8 mouse cellular contexts compared by ENCODE assay signal in genomic region chr5:31252151-31252550, GRCm38 (mm10). TPM values are rescaled to one million over a fixed set of nuclear protein-coding genes. Genes with fewer than 3 reads are reported as not detected.
DNase-seq lines count a peak whose midpoint lies in the region; ATAC-seq and TF ChIP-seq lines count a peak whose summit lies in the region.

No protein-coding gene starts in this region.

- H3K9me3 ChIP-seq in lung, embryonic 15.5 days, result no peaks in the 10 kb centered on the region
- no peaks in the 10 kb centered on the region for H3K9me3 ChIP-seq in limb, embryonic 10.5 days (replicated peaks)
- H3K9me3 ChIP-seq in stomach, embryonic 15.5 days, result no peaks in the 10 kb centered on the region

- 65% methylated on average over 10 of the region's 10 CpGs for WGBS in cerebellum, adult 2 months
- WGBS in lung, embryonic 15.5 days, result 49% methylated on average over 10 of the region's 10 CpGs
- WGBS in limb, embryonic 10.5 days, result 40% methylated on average over 10 of the region's 10 CpGs
- 45% methylated on average over 10 of the region's 10 CpGs for WGBS in stomach, embryonic 15.5 days

- peak overlapping the region; percentile 32 for H3K4me3 ChIP-seq in cerebellum, adult 2 months (replicated peaks; ENCODE audit: insufficient read depth, low read depth, low read length)
- H3K4me3 ChIP-seq in lung, embryonic 15.5 days, result peak overlapping the region; percentile 39
- peak overlapping the region; percentile 58 for H3K4me3 ChIP-seq in limb, embryonic 10.5 days
- peak overlapping the region; percentile 45 for H3K4me3 ChIP-seq in stomach, embryonic 15.5 days (replicated peaks)

- ATAC-seq in lung, embryonic 15.5 days (ENCODE audit: borderline replicate concordance, extremely low read depth, low FRiP score, low TSS enrichment), result no peak
- no peak for ATAC-seq in stomach, embryonic 15.5 days (ENCODE audit: insufficient read depth, low FRiP score, low read depth)

- no peak overlapping the region for H3K27ac ChIP-seq in cerebellum, adult 2 months (ENCODE audit: insufficient read depth, low read length)
- peak overlapping the region; percentile 67 for H3K27ac ChIP-seq in lung, embryonic 15.5 days
- H3K27ac ChIP-seq in limb, embryonic 10.5 days, result peak overlapping the region; percentile 88
- H3K27ac ChIP-seq in stomach, embryonic 15.5 days, result peak overlapping the region; percentile 83

- no peaks in the 10 kb centered on the region; the same call in 1 of the 2 replicates for H3K4me1 ChIP-seq in cerebellum, adult 2 months (ENCODE audit: control insufficient read depth, insufficient read depth, low read length)
- H3K4me1 ChIP-seq in lung, embryonic 15.5 days, result peaks cover 11% of the 10 kb centered on the region; the same call in 1 of the 2 replicates
- H3K4me1 ChIP-seq in limb, embryonic 10.5 days, result peaks cover 38% of the 10 kb centered on the region
- H3K4me1 ChIP-seq in stomach, embryonic 15.5 days, result peaks cover 16% of the 10 kb centered on the region

- H3K9ac ChIP-seq in lung, embryonic 15.5 days, result peak overlapping the region; percentile 47; the same call in 1 of the 2 replicates
- H3K9ac ChIP-seq in stomach, embryonic 15.5 days, result 0 out of 2 replicates have a peak overlapping the region, but pooled peaks have one; percentile 37

- TF ChIP-seq POLR2A in cerebellum, adult 2 months (IDR thresholded peaks at IDR 0.05; ENCODE audit: borderline replicate concordance, insufficient read depth, low read length), result no peak

- DNase-seq in cerebellum, adult 2 months, result no peak
- DNase-seq in cerebellum, postnatal 36 days, result no peak
- no peak for DNase-seq in lung, postnatal 14 days
- DNase-seq in limb, embryonic 10.5 days (ENCODE audit: low spot score), result peak; percentile 60
- DNase-seq in c-Kit-positive CD71-positive TER-119-positive erythroid progenitor cells, embryonic 14.5 days (ENCODE audit: low spot score), result no peak
- DNase-seq in frontal cortex, postnatal 14 days (ENCODE audit: low spot score in 2 of 2), result no peak

- H3K4me2 ChIP-seq in lung, embryonic 15.5 days, result peak overlapping the region; percentile 49
- H3K4me2 ChIP-seq in stomach, embryonic 15.5 days, result peak overlapping the region; percentile 52

- H3K36me3 ChIP-seq in lung, embryonic 15.5 days, result peaks cover 65% of the 10 kb centered on the region
- peaks cover 92% of the 10 kb centered on the region for H3K36me3 ChIP-seq in limb, embryonic 10.5 days
- H3K36me3 ChIP-seq in stomach, embryonic 15.5 days, result peaks cover 39% of the 10 kb centered on the region

- no peaks in the 10 kb centered on the region for H3K27me3 ChIP-seq in cerebellum, adult 2 months (ENCODE audit: control insufficient read depth, insufficient read depth, low read length)
- H3K27me3 ChIP-seq in lung, embryonic 15.5 days, result no peaks in the 10 kb centered on the region
- H3K27me3 ChIP-seq in limb, embryonic 10.5 days (ENCODE audit: low read depth, poor library complexity, severe bottlenecking), result no peaks in the 10 kb centered on the region
- H3K27me3 ChIP-seq in stomach, embryonic 15.5 days (replicated peaks), result no peaks in the 10 kb centered on the region

- no peak for TF ChIP-seq CTCF in cerebellum, adult 2 months (IDR thresholded peaks at IDR 0.05; ENCODE audit: borderline replicate concordance, insufficient read depth, low read depth, low read length)

RNA-seq across cellular contexts. Expression of gene Krtcap3, which starts 0.7 kb away (rescaled TPM):
- 4.3 and 5.2 TPM in 2 replicates for polyA plus RNA-seq in cerebellum, adult 2 months (2012; rRNA removed)
- polyA plus RNA-seq in lung, embryonic 15.5 days (2015; fragmentation: Nextera tagmentation; extraction: Ambion mirVana), result 36.4 and 37.9 TPM in 2 replicates
- 18.3 and 26.7 TPM in 2 replicates for polyA plus RNA-seq in limb, embryonic 10.5 days (2016; fragmentation: Nextera tagmentation; extraction: Ambion mirVana)
- polyA plus RNA-seq in stomach, embryonic 15.5 days (2015; fragmentation: Nextera tagmentation; extraction: Ambion mirVana), result 65.4 and 66.6 TPM in 2 replicates

RNA-seq across cellular contexts. Expression of gene Gm9970, which starts 11.1 kb away (rescaled TPM):
- polyA plus RNA-seq in cerebellum, adult 2 months (2012; rRNA removed), result 0.48 TPM in 1 of 2 replicates, not detected in the other
- 0.40 and 0.64 TPM in 2 replicates for polyA plus RNA-seq in lung, embryonic 15.5 days (2015; fragmentation: Nextera tagmentation; extraction: Ambion mirVana)
- polyA plus RNA-seq in limb, embryonic 10.5 days (2016; fragmentation: Nextera tagmentation; extraction: Ambion mirVana), result 0.40 and 0.48 TPM in 2 replicates
- polyA plus RNA-seq in stomach, embryonic 15.5 days (2015; fragmentation: Nextera tagmentation; extraction: Ambion mirVana), result 0.44 and 0.53 TPM in 2 replicates

RNA-seq across cellular contexts. Expression of gene Nrbp1, which starts 11.5 kb away (rescaled TPM):
- 143 and 148 TPM in 2 replicates for polyA plus RNA-seq in cerebellum, adult 2 months (2012; rRNA removed)
- 155 and 167 TPM in 2 replicates for polyA plus RNA-seq in lung, embryonic 15.5 days (2015; fragmentation: Nextera tagmentation; extraction: Ambion mirVana)
- polyA plus RNA-seq in limb, embryonic 10.5 days (2016; fragmentation: Nextera tagmentation; extraction: Ambion mirVana), result 118 and 133 TPM in 2 replicates
- polyA plus RNA-seq in stomach, embryonic 15.5 days (2015; fragmentation: Nextera tagmentation; extraction: Ambion mirVana), result 140 and 141 TPM in 2 replicates

RNA-seq across cellular contexts. Expression of gene Ppm1g, which starts 31.7 kb away (rescaled TPM):
- 83.9 and 84.1 TPM in 2 replicates for polyA plus RNA-seq in cerebellum, adult 2 months (2012; rRNA removed)
- 141 and 144 TPM in 2 replicates for polyA plus RNA-seq in lung, embryonic 15.5 days (2015; fragmentation: Nextera tagmentation; extraction: Ambion mirVana)
- 189 and 210 TPM in 2 replicates for polyA plus RNA-seq in limb, embryonic 10.5 days (2016; fragmentation: Nextera tagmentation; extraction: Ambion mirVana)
- 124 and 125 TPM in 2 replicates for polyA plus RNA-seq in stomach, embryonic 15.5 days (2015; fragmentation: Nextera tagmentation; extraction: Ambion mirVana)

RNA-seq across cellular contexts. Expression of gene Ift172, which starts 38.8 kb away (rescaled TPM):
- 69.3 and 75.3 TPM in 2 replicates for polyA plus RNA-seq in cerebellum, adult 2 months (2012; rRNA removed)
- polyA plus RNA-seq in lung, embryonic 15.5 days (2015; fragmentation: Nextera tagmentation; extraction: Ambion mirVana), result 33.8 and 37.2 TPM in 2 replicates
- 34.7 and 48.6 TPM in 2 replicates for polyA plus RNA-seq in limb, embryonic 10.5 days (2016; fragmentation: Nextera tagmentation; extraction: Ambion mirVana)
- polyA plus RNA-seq in stomach, embryonic 15.5 days (2015; fragmentation: Nextera tagmentation; extraction: Ambion mirVana), result 27.2 and 31.1 TPM in 2 replicates
